Mouse (Mus musculus): ENCODE measurements around the gene Add3.

The Add3 gene

GRCm38 (mm10) chr19:53168576-53168975, 28.3 kb downstream of the Add3 start:
- DNase-seq = no peak

GRCm38 (mm10) chr19:53170651-53171050, 30.4 kb downstream of the Add3 start:
- DNase-seq = no peak

GRCm38 (mm10) chr19:53174034-53174433, 33.8 kb downstream of the Add3 start:
- no peak for DNase-seq

GRCm38 (mm10) chr19:53175550-53175949, 35.3 kb downstream of the Add3 start:
- no peak for DNase-seq

GRCm38 (mm10) chr19:53176518-53176917, 36.3 kb downstream of the Add3 start:
- no peak for DNase-seq

DNA sequence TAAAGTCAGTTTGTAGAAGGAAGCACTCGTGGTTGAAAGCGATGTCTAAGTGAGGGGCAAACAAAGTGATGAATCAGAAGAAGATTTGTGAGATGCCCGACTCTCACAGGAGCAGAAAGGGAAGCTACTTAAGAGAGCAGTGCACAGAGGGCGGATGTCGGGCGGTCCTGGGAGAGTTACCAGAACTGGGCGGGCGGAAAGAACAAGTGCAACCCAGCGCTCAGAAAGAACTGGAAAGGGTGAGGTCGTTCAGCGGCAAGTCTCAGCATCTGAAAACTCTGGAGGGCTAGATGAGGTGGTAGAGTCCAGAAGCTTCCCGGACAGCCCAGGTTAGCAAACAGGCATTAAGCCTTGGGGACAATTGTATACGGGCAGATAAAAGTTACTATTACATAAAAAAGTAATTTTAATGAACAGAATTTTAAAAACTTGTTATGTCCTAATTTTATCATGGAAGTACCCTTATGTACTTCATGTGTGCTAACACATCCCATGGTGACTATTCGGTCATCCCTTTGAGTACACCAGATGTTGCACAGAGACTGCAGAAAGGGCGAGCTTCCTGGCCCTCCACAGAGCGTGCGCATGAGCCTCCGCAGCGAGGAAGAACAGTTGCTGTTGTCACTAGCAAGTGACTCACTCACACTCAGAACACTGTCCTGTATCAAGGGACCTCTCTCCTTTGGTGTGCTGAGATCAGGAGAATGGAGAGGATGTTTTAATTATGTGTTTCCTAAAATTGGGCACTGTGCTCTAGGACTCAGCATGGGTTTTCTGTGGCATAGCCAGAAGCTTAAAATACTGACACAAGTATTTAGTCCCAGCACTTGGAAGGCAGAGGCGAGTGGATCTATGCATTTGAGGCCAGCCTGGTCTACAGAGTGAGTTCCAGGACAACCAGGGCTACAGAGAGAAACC, 38.6 kb downstream of the Add3 start:
- no peak for DNase-seq

DNA sequence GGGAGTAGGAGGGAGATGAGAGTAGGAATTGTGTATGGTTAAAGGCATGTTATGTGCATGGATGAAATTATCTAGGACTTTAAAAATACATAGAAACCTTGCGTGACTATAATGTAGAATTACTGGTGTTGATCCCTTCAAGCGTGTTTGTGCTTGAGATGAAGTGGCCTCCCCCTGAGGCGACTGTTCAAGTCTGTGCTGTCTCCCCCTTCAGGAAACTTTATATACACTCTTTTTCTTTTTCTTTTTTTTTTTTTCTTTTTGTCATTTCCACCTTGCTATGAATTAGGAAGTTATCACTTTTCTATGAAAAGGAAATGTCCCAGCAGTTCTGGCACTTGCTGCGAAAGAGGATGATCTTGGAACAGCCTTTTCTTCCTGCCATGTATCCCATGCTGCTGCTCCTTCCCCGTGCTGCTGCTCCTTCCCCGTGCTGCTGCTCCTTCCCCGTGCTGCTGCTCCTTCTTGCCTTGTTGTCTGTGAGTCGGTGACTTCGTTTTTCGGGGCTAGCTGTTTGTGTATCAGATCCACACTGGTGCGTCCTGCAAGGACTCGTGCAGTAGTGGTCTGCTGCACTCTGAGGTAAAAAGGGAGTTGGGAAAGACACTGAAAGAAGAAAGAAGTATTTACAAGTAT, 40.0 kb downstream of the Add3 start:
- no peak for DNase-seq

- peak; percentile 68 for DNase-seq
Measured at GRCm38 (mm10) chr19:53181003-53181861, 41.0 kb downstream of the Add3 start.

DNA sequence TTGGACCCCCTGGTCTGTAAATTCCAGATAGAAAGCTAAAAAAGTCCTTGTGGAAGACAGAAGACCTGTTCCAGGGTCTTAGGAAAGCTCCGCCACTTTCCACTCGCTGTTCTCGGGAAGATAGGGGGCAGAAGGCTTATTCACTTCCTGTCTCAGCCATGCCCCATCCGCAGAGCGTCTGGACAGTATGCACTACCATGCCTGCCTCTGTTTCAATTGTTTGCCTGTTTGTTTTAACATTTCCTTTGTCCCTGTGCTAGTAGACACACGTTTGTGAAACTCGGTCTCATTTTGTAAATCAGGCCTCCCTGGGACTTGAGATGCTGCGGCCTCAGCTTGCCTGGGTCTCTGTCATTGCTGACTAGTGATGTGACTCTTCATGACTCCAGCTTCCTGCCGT, 43.4 kb downstream of the Add3 start:
- no peak for DNase-seq

GRCm38 (mm10) chr19:53184216-53184615, 44.0 kb downstream of the Add3 start:
- no peak for DNase-seq

DNA sequence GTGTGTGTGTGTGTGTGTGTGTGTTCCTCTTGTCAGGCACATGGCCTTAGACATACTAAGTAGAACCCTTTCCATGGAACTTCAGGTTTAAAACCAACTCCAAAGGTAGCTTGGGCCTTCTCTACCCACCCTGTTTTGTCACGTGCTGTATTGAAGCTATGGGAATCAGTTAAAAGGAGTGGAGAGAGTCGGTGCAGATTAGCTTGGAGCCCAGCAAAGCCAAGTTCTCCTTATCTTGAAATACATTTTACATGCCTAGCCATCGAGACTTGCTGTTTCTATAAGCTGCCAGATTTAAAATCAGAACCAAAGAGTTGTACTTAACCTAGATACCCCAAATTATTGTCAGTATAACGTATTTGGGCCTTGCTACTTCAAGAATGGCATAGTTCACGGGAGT, 44.7 kb downstream of the Add3 start:
- no peak for DNase-seq

GRCm38 (mm10) chr19:53185486-53186134, 45.4 kb downstream of the Add3 start:
- no peak for DNase-seq

- no peak for DNase-seq
Measured at GRCm38 (mm10) chr19:53186456-53186855, 46.2 kb downstream of the Add3 start.

- DNase-seq = no peak
Measured at GRCm38 (mm10) chr19:53187533-53187932, 47.3 kb downstream of the Add3 start.

DNA sequence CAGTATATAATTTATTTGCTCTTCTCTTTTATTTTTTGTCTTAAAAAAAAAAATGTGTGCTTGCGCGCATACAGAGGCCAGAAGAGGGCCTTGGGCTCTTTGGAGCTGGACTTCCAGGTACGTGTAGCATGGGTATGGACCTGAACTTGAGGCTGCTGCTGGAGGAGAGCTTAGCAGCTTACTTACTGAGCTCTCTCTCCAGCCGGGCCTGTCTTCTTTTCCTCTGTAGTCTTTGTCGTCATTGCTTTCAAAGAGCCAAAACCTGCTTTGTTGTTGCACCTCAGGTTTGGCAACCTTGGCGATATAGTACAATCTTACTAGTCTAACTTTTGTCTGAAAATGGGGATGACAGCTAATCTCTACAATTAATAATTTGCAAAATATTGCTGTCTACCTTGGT, 47.9 kb downstream of the Add3 start:
- DNase-seq = no peak

- DNase-seq = no peak
Measured at GRCm38 (mm10) chr19:53188724-53189220, 48.5 kb downstream of the Add3 start.

- DNase-seq = no peak
Measured at GRCm38 (mm10) chr19:53189736-53190135, 49.5 kb downstream of the Add3 start.

DNA sequence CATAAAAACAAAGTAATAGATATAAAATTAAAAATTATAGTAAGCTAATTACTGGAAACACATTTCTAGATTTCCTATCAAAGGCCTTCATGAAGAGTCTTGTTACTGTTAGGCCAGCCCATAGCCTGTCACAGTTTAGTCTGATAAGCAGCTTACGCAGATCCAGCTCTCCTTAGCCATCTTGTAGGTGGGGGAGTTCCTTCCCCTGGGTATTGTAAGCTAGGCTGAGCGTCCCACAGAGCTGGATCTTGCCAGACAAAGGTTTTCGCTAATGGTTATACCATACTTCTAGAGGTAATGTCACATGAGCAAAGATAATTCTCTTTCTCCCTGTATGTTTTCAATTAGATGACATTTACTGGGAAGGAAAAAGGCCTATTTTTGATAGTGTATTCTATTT, 50.0 kb downstream of the Add3 start:
- DNase-seq = no peak

DNA sequence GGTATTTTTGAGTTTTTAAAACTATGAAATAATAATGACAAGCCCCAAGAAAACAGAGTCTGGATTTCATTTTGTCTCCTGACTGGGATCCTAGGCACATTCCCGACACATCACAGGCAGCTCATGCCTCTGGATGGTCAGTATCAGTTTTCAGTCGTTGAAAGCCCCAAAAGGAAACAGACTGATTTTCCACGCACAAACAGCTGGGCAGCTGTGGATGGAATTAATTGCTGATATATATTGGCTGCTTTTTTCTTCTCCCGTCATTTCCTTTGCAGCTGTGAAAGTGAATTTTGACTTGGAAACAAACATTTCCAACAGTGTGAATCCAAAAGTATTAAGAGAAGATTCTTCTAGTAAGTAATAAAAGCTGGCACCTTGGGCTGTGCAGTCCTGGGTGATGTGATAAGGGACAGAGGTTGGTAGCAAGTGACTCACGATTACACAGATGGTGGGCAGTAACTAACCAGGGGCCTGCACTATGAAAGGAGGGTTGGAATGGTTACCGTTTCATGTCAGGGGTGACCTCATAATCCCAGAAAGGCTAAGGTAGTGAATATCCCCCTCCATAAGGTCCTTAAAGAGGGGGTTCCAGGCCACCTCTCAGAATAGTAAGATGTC, 51.7 kb downstream of the Add3 start:
- DNase-seq = no peak

DNA sequence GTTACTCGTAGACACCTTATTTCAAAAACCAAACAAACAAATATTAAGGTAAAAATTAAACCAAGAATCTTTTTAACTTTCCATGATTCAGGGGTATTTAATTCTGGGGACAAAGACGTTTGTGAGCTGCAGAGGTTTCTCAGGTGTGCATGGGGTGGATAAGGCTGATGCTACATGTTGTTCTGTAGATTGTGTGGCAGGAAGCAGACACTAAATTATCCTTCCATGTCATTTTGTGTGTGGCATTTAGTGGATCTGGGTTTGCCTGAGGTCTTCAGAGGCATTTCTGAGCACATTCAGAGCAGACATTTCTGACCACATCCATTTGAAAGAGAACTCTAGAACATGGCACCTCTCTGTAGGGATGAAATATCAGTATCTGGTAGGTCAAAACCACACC, 52.9 kb downstream of the Add3 start:
- DNase-seq = no peak

DNA sequence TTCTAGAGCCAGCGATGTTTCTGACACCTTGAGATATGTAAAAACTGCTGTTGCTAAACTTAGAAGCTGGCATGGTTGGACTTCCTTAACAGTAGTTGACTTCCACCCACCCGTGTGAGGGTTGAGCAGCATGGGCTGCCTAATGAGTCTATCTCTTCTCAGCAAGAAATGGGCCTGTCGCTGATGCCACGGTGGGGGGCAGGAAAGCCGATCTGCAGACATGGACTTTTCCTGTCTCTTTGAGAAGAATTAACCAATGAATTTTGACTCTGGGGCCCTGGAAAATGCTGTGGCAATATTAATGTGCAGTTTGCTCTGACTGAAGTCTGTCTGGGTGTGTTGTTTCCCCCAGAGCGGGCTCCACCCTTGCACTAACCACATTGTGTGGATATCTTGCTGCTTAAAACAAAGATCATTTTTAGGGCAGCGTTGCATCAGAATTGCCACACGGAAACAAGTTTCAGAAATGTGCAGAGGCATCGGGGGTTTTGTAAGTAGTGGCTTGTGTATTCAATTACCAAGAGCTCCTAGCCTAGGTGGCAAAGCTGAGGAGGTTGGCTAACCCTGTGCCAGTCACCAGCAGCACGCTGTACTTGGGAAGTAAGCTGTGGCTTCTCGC, 53.8 kb downstream of the Add3 start:
- DNase-seq = peak; percentile 23
